Mouse (Mus musculus) kidney, postnatal 0 days (tissue): ENCODE results near the gene Galnt4. TPM values are rescaled to one million over a fixed set of nuclear protein-coding genes. Genes with fewer than 3 reads are reported as not detected.

Experiments used
- ATAC-seq: fragments of 200-750 bp; cut with Nextera tagmentation; replicated peaks from 2 replicates; pipeline ENCODE4 v1.8.0; 2017; ENCODE audit warnings: low read depth, moderate number of reproducible peaks, moderate TSS enrichment, moderate library complexity; ENCODE audit not compliant: low FRiP score
- DNase-seq: peaks from one replicate; pipeline ENCODE4 v3.0.0-alpha.2; 2016; ENCODE audit warnings: low spot score
- H3K27ac ChIP-seq: fragments of 300-500 bp; sonication (generic); 2 replicates; pipeline ENCODE4 v1.5.1; 2014; ENCODE audit warnings: mild to moderate bottlenecking
- H3K27me3 ChIP-seq: fragments of 300-500 bp; sonication (generic); 2 replicates; pipeline ENCODE4 v1.6.1; 2014; ENCODE audit warnings: low read length, mixed read lengths; ENCODE audit not compliant: insufficient read depth
- H3K36me3 ChIP-seq: fragments of 300-500 bp; sonication (generic); 2 replicates; pipeline ENCODE4 v1.6.1; 2014; ENCODE audit warnings: low read length, mixed read lengths; ENCODE audit not compliant: insufficient read depth
- H3K4me1 ChIP-seq: fragments of 300-500 bp; sonication (generic); replicated peaks from 2 replicates; pipeline ENCODE4 v1.6.1; 2014; ENCODE audit warnings: antibody characterized with exemption, low read length, mixed read lengths; ENCODE audit not compliant: insufficient read depth
- H3K4me2 ChIP-seq: fragments of 300-500 bp; sonication (generic); 2 replicates; pipeline ENCODE4 v1.6.1; 2014; ENCODE audit warnings: mild to moderate bottlenecking, low read length, moderate library complexity, mixed read lengths
- H3K4me3 ChIP-seq: fragments of 300-500 bp; sonication (generic); replicated peaks from 2 replicates; pipeline ENCODE4 v1.5.1; 2014; ENCODE audit warnings: low read depth, low read length
- H3K9ac ChIP-seq: fragments of 300-500 bp; sonication (generic); 2 replicates; pipeline ENCODE4 v1.6.1; 2014; ENCODE audit warnings: low read depth, low read length
- H3K9me3 ChIP-seq: fragments of 300-500 bp; sonication (generic); replicated peaks from 2 replicates; pipeline ENCODE4 v1.6.1; 2016; ENCODE audit warnings: low read length, inconsistent platforms, mixed read lengths
- CTCF ChIP-seq: IDR thresholded peaks from 2 replicates; pipeline ENCODE4 v1.5.1; 2016; ENCODE audit warnings: antibody characterized with exemption, low read depth, mild to moderate bottlenecking, moderate library complexity
- WGBS: fragments of 180-500 bp; shearing (Covaris S2); extraction: QIAGEN DNeasy Blood & Tissue Kit; methylation state at CpG from one replicate; pipeline ENCODE4 v1.1.7; 2014; 5-methylcytosine and 5-hydroxymethylcytosine counted together
- polyA plus RNA-seq: library from polyadenylated mRNA; unstranded; fragments of >200 nt; fragmentation: Nextera tagmentation; extraction: Ambion mirVana; gene quantifications from 2 replicates; pipeline ENCODE4 v1.2.1, GENCODE M21; 2015

The Galnt4 gene
- 9.4 and 9.7 TPM in 2 replicates for polyA plus RNA-seq

- peak; percentile 96 for DNase-seq
- peak within 1 kb of the TSS; percentile 98 for H3K4me2 ChIP-seq
- WGBS: under 1% methylated on average over 22 of the region's 22 CpGs
- H3K36me3 ChIP-seq: peaks cover 5% of the 10 kb centered on the region
- H3K9ac ChIP-seq: peak within 1 kb of the TSS; percentile 85
- H3K9me3 ChIP-seq: no peaks in the 10 kb centered on the region
- peak within 1 kb of the TSS; percentile 82 for H3K27ac ChIP-seq
- no peaks in the 10 kb centered on the region for H3K27me3 ChIP-seq
- TF ChIP-seq CTCF: peak; percentile 80
- H3K4me1 ChIP-seq: 0 out of 2 replicates have a peak, but pooled peaks cover 6% of the 10 kb centered on the region
- peak within 1 kb of the TSS; percentile 100 for H3K4me3 ChIP-seq
- ATAC-seq: peak; percentile 87
Observed at GRCm38 (mm10) chr10:99107964-99108363, at the start of gene Galnt4. Galnt4 (plus strand) TSS chr10:99108159.

GRCm38 (mm10) chr10:99060588-99060987 lies 47.4 kb upstream of the Galnt4 start:
- no peaks in the 10 kb centered on the region for H3K27me3 ChIP-seq
- no peaks in the 10 kb centered on the region for H3K36me3 ChIP-seq
- 86% methylated on average over 7 of the region's 7 CpGs for WGBS
- ATAC-seq (no peak), DNase-seq (no peak)
- no peaks in the 10 kb centered on the region for H3K9me3 ChIP-seq
- no peaks in the 10 kb centered on the region for H3K4me1 ChIP-seq
- no peak overlapping the region for H3K9ac ChIP-seq
- TF ChIP-seq CTCF: no peak
- no peak overlapping the region for H3K4me3 ChIP-seq
- H3K4me2 ChIP-seq: no peak overlapping the region
- H3K27ac ChIP-seq: no peak overlapping the region

GRCm38 (mm10) chr10:99061418-99061817 lies 46.5 kb upstream of the Galnt4 start:
- H3K4me3 ChIP-seq: no peak overlapping the region
- H3K4me1 ChIP-seq: no peaks in the 10 kb centered on the region
- no peaks in the 10 kb centered on the region for H3K27me3 ChIP-seq
- no peaks in the 10 kb centered on the region for H3K36me3 ChIP-seq
- no peaks in the 10 kb centered on the region for H3K9me3 ChIP-seq
- TF ChIP-seq CTCF: no peak
- H3K9ac ChIP-seq: no peak overlapping the region
- H3K4me2 ChIP-seq: no peak overlapping the region
- ATAC-seq (no peak), DNase-seq (no peak)
- H3K27ac ChIP-seq: no peak overlapping the region
- 92% methylated on average over 10 of the region's 10 CpGs for WGBS

- WGBS: 67% methylated on average over 5 of the region's 5 CpGs
- Histone ChIP-seq H3K4me1 (no peaks in the 10 kb centered on the region), H3K27me3 (no peaks in the 10 kb centered on the region), H3K9me3 (no peaks in the 10 kb centered on the region), H3K36me3 (no peaks in the 10 kb centered on the region), H3K27ac (no peak overlapping the region), H3K4me2 (no peak overlapping the region), H3K4me3 (no peak overlapping the region), H3K9ac (no peak overlapping the region)
- no peak for TF ChIP-seq CTCF
- no peak for DNase-seq
- ATAC-seq: no peak
Observed at GRCm38 (mm10) chr10:99062546-99062945, 45.4 kb upstream of the Galnt4 start.

GRCm38 (mm10) chr10:99076113-99076895 lies 31.7 kb upstream of the Galnt4 start:
- Histone ChIP-seq H3K27me3 (no peaks in the 10 kb centered on the region), H3K4me2 (no peak overlapping the region), H3K9ac (no peak overlapping the region), H3K36me3 (no peaks in the 10 kb centered on the region), H3K9me3 (no peaks in the 10 kb centered on the region), H3K4me1 (no peaks in the 10 kb centered on the region), H3K27ac (no peak overlapping the region), H3K4me3 (no peak overlapping the region)
- ATAC-seq (no peak), DNase-seq (no peak)
- no peak for TF ChIP-seq CTCF
- 80% methylated on average over 18 of the region's 18 CpGs for WGBS

- H3K27me3 ChIP-seq: no peaks in the 10 kb centered on the region
- H3K27ac ChIP-seq: no peak overlapping the region
- 75% methylated on average over 2 of the region's 2 CpGs for WGBS
- ATAC-seq (no peak), DNase-seq (no peak)
- no peak for TF ChIP-seq CTCF
- no peak overlapping the region for H3K4me3 ChIP-seq
- H3K9me3 ChIP-seq: no peaks in the 10 kb centered on the region
- H3K36me3 ChIP-seq: no peaks in the 10 kb centered on the region
- no peak overlapping the region for H3K9ac ChIP-seq
- no peaks in the 10 kb centered on the region for H3K4me1 ChIP-seq
- H3K4me2 ChIP-seq: no peak overlapping the region
Observed at GRCm38 (mm10) chr10:99078621-99079020, 29.3 kb upstream of the Galnt4 start.

- Histone ChIP-seq H3K9ac (no peak overlapping the region), H3K27me3 (no peaks in the 10 kb centered on the region), H3K36me3 (no peaks in the 10 kb centered on the region), H3K4me3 (no peak overlapping the region), H3K4me1 (no peaks in the 10 kb centered on the region), H3K27ac (no peak overlapping the region), H3K9me3 (no peaks in the 10 kb centered on the region), H3K4me2 (no peak overlapping the region)
- no peak for TF ChIP-seq CTCF
- no peak for ATAC-seq
- DNase-seq: no peak
- 85% methylated on average over 10 of the region's 10 CpGs for WGBS
Observed at GRCm38 (mm10) chr10:99081569-99081990, 26.4 kb upstream of the Galnt4 start.
